Mouse (Mus musculus) liver, adult 2 months (tissue): ENCODE data around the gene Uxs1. TPM values are rescaled to one million over a fixed set of nuclear protein-coding genes. Genes with fewer than 3 reads are reported as not detected.
A peak's percentile ranks its signal among the peaks of the same experiment; 100 is the strongest.

Experiments used
- DNase-seq: peaks from one replicate; pipeline ENCODE4 v3.0.0-alpha.2; 2011; ENCODE audit warnings: low read depth, low spot score; ENCODE audit errors: extremely low read depth
- H3K27ac ChIP-seq: fragments of 200-500 bp; replicated peaks from 2 replicates; pipeline ENCODE4 v1.5.1; 2012; ENCODE audit warnings: low read depth, mild to moderate bottlenecking, control low read depth, inconsistent platforms, low read length; ENCODE audit not compliant: insufficient read depth
- H3K27me3 ChIP-seq: fragments of 200-500 bp; 2 replicates; pipeline ENCODE4 v1.6.1; 2012; ENCODE audit warnings: mild to moderate bottlenecking, moderate library complexity, low read length, inconsistent platforms; ENCODE audit not compliant: control insufficient read depth, insufficient read depth
- H3K36me3 ChIP-seq: fragments of 200-500 bp; 2 replicates; pipeline ENCODE4 v1.6.1; 2012; ENCODE audit warnings: low read length, inconsistent platforms; ENCODE audit not compliant: control insufficient read depth, insufficient read depth
- H3K4me1 ChIP-seq: fragments of 200-500 bp; 2 replicates; pipeline ENCODE4 v1.6.1; 2011; ENCODE audit warnings: low read length; ENCODE audit not compliant: control insufficient read depth, insufficient read depth
- H3K4me3 ChIP-seq: fragments of 200-500 bp; 2 replicates; pipeline ENCODE4 v1.5.1; 2011; ENCODE audit warnings: low read depth, mild to moderate bottlenecking, control low read depth, low read length, moderate library complexity; ENCODE audit not compliant: insufficient read depth
- H3K79me2 ChIP-seq: fragments of 200-500 bp; 2 replicates; pipeline ENCODE4 v1.6.1; 2012; ENCODE audit warnings: inconsistent platforms, mild to moderate bottlenecking, low read length, moderate library complexity; ENCODE audit not compliant: control insufficient read depth, insufficient read depth
- H3K9ac ChIP-seq: fragments of 200-500 bp; 2 replicates; pipeline ENCODE4 v1.6.1; 2012; ENCODE audit warnings: low read depth, mild to moderate bottlenecking, control low read depth, inconsistent platforms, low read length
- CTCF ChIP-seq: fragments of 200-500 bp; IDR thresholded peaks from 2 replicates; pipeline ENCODE4 v1.5.1; 2011; ENCODE audit warnings: low read depth, low read length, control low read depth
- POLR2A ChIP-seq: fragments of 200-500 bp; IDR thresholded peaks from 2 replicates; pipeline ENCODE4 v1.6.1; 2011; ENCODE audit warnings: low read length, control low read depth; ENCODE audit not compliant: insufficient read depth; ENCODE audit errors: extremely low read depth
- WGBS: fragments of 180-500 bp; shearing (Covaris S2); methylation state at CpG from one replicate; pipeline ENCODE4 v1.1.7; 2018; 5-methylcytosine and 5-hydroxymethylcytosine counted together
- polyA plus RNA-seq: library from polyadenylated mRNA; depleted of rRNA; stranded (reverse); fragments of >200 nt; gene quantifications from 2 replicates; pipeline ENCODE4 v1.2.3, GENCODE M21; 2012
- total RNA-seq: library from RNA; depleted of rRNA; stranded (reverse); fragments of >200 nt; gene quantifications from 2 replicates; pipeline ENCODE4 v1.2.3, GENCODE M21; 2014

The Uxs1 gene
- total and polyA plus RNA-seq, 2 experiments = 6.7 to 8.9 TPM

DNA sequence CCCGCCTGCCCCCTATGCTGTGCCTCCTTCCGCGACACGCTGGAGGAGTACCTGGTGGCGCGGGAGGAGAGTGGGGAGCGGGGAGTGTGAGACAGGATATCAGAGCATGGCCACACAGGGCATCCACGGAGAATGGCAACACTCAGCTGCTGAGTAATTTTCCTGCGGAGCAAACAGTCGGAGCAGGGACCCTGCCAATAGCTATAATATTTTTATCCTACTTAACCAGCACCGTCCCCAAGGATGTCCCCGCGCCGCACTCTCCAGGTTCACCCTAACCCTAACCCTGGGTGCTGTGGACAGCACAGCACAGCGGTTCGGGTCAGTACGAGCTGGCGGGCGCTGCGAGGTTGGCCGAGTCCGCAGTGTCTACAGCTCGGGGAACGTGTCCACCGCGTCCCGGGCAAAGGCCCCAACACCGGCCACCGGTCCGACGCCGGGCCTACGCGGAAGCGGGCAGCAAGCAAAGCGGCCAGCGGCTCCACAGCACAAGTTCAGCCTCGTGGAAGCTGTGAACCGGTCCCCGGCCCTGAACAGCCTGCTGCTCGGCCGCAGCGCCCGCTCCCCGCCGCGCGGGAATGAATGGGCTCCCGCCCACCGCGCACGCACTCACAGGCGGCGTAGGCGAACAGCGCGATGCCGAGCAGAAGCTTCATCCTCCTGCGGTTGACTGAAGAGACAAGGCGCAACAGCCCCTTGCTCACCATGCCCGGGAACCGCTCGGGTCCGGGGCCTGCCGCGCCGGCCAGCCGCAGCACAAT is 418 bp downstream of the Uxs1 start:
- Histone ChIP-seq H3K4me3 (peak overlapping the region; percentile 80), H3K4me1 (0 out of 2 replicates have a peak, but pooled peaks cover 2% of the 10 kb centered on the region), H3K79me2 (peaks cover 11% of the 10 kb centered on the region; the same call in 1 of the 2 replicates), H3K27ac (no peak overlapping the region; the same call in 1 of the 2 replicates), H3K9ac (peak overlapping the region; percentile 79), H3K36me3 (no peaks in the 10 kb centered on the region), H3K27me3 (no peaks in the 10 kb centered on the region)
- under 1% methylated on average over 68 of the region's 68 CpGs for WGBS
- TF ChIP-seq CTCF = no peak
- TF ChIP-seq POLR2A = 0 out of 2 replicates have a peak, but pooled peaks have one; percentile 27
- DNase-seq = peak; percentile 33

DNA sequence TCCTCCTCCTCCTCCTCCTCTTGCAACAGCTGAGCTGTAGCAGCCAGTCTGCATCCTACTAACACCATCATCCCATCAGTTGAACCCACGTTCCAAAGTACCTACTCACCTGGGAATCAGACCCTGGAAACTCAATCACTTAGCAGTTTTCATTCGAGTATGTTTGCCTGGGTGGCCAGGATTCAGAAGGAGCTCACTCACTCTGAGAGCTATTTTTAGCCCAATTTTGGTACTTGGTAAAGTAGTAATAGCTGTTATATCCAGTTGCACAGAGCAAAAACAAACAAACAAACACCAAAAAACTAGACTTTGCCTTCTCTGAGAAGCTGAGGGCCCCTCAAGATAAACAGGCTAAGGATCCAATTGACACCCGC is 985 bp downstream of the Uxs1 start:
- peak overlapping the region; percentile 79 for H3K9ac ChIP-seq
- H3K79me2 ChIP-seq = peaks cover 11% of the 10 kb centered on the region; the same call in 1 of the 2 replicates
- no peak overlapping the region; the same call in 1 of the 2 replicates for H3K27ac ChIP-seq
- H3K4me1 ChIP-seq = 0 out of 2 replicates have a peak, but pooled peaks cover 2% of the 10 kb centered on the region
- H3K36me3 ChIP-seq = no peaks in the 10 kb centered on the region
- DNase-seq = peak; percentile 26
- 1% methylated on average over 3 of the region's 3 CpGs for WGBS
- no peaks in the 10 kb centered on the region for H3K27me3 ChIP-seq
- peak overlapping the region; percentile 80 for H3K4me3 ChIP-seq
- TF ChIP-seq POLR2A = no peak
- no peak for TF ChIP-seq CTCF

DNA sequence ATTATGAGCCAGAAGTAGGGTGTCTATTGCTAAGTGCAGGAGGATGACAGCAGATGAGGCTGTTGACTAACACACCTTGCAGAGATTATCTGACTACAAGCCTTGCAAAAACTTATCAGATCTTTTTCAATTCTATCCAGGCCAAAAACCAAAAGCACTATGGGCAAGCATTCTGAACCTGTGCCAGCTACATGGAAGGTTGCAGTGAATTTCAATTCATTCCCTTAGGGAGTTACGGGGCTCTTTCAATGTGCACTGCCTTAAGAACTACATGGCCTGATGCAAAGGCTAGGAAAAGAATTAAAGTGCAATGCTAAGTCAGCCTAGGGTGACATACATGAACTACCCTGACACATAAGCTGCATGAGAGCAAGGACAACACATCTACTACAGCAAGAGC is 4.2 kb downstream of the Uxs1 start:
- no peak overlapping the region for H3K9ac ChIP-seq
- peaks cover 19% of the 10 kb centered on the region; the same call in 1 of the 2 replicates for H3K79me2 ChIP-seq
- no peak for DNase-seq
- H3K27ac ChIP-seq = no peak overlapping the region
- H3K27me3 ChIP-seq = no peaks in the 10 kb centered on the region
- 74% methylated on average over 1 of the region's 1 CpGs for WGBS
- TF ChIP-seq POLR2A (no peak), CTCF (no peak)
- H3K4me1 ChIP-seq = peaks cover 2% of the 10 kb centered on the region; the same call in 1 of the 2 replicates
- H3K4me3 ChIP-seq = no peak overlapping the region
- no peaks in the 10 kb centered on the region for H3K36me3 ChIP-seq

DNA sequence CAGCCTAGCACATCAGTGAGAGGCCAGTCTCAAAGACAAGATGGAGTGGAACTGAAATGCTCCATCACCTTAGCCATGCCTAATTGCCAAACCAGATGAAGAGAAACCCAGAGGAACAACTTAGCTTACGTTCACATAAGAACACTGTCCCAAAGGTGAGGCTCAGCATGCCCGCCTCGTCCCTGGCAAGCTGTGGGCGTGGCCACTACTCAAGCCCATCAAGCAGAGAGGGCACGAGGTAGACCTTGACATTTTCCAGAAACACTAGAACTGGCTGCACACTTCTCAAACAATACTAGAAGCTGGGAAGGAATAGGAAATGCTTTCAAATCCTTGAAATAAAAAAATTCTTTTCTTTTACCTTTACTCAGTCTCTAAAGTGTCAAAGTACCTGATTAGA is 5.0 kb downstream of the Uxs1 start:
- H3K27me3 ChIP-seq = no peaks in the 10 kb centered on the region
- WGBS = 90% methylated on average over 5 of the region's 5 CpGs
- no peak overlapping the region for H3K27ac ChIP-seq
- TF ChIP-seq CTCF (no peak), POLR2A (no peak)
- no peak overlapping the region for H3K4me3 ChIP-seq
- H3K4me1 ChIP-seq = peaks cover 2% of the 10 kb centered on the region; the same call in 1 of the 2 replicates
- peaks cover 19% of the 10 kb centered on the region; the same call in 1 of the 2 replicates for H3K79me2 ChIP-seq
- H3K36me3 ChIP-seq = no peaks in the 10 kb centered on the region
- no peak for DNase-seq
- no peak overlapping the region for H3K9ac ChIP-seq

DNA sequence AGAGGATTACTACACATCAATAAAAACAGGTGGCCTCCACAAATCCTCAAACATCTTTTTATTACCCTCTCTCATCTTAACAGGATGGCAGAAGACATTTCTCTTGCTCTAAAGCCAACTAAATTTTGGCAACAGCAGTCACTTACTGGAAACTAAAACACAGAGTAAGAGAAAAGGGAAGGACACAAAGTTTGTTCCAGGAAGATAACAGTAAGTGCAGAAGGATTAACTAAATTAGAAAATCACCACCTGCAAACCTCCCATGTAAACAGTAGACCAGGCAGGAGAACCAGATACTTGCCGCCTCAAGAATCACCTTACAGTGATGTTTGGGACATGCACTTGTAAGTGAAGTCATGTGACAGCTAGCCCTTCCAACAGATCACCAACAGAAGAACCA is 5.8 kb downstream of the Uxs1 start:
- no peak for DNase-seq
- H3K4me1 ChIP-seq = peaks cover 2% of the 10 kb centered on the region
- no peaks in the 10 kb centered on the region for H3K36me3 ChIP-seq
- H3K4me3 ChIP-seq = no peak overlapping the region
- H3K9ac ChIP-seq = no peak overlapping the region
- peaks cover 19% of the 10 kb centered on the region; the same call in 1 of the 2 replicates for H3K79me2 ChIP-seq
- 95% methylated on average over 1 of the region's 1 CpGs for WGBS
- TF ChIP-seq CTCF (no peak), POLR2A (no peak)
- H3K27ac ChIP-seq = no peak overlapping the region
- H3K27me3 ChIP-seq = no peaks in the 10 kb centered on the region

DNA sequence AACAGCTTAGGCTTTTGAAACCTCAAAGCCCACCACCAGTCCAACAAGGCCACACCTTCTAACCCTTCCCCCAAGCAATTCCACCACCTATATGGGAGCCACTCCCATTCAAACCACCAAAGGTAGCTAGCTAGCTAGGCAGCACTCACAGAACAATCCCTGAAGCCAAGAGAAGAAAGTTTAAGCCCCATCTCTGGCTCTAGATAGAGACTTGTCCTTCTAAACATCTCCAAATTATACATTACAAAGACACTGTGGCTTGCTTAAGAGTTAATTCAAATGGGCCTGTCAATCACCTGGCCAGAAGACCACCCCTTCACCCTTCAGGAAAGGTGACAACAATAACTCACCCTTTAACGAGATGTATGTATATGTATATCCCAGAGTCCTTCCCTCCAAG is 7.0 kb downstream of the Uxs1 start:
- Histone ChIP-seq H3K79me2 (peaks cover 19% of the 10 kb centered on the region; the same call in 1 of the 2 replicates), H3K27me3 (no peaks in the 10 kb centered on the region), H3K9ac (no peak overlapping the region), H3K4me1 (no peaks in the 10 kb centered on the region; the same call in none of the 2 replicates), H3K27ac (no peak overlapping the region), H3K36me3 (no peaks in the 10 kb centered on the region; the same call in 1 of the 2 replicates), H3K4me3 (no peak overlapping the region)
- no peak for TF ChIP-seq CTCF
- TF ChIP-seq POLR2A = no peak
- WGBS = 51% methylated on average over 1 of the region's 1 CpGs
- DNase-seq = no peak
